Mouse (Mus musculus) left cerebral cortex, adult 9 months (tissue): ENCODE measurements around the gene Abraxas2.

ENCODE experiments used
- DNase-seq, 2 experiments: peaks; one replicate each; pipeline ENCODE4 v3.0.0; 2022; ENCODE audit warnings: low spot score in 2 of 2

Gene Abraxas2

GRCm38 (mm10) chr7:132859042-132859958, at the start of gene Abraxas2:
Gene Abraxas2 (plus strand): TSS chr7:132859225.
- DNase-seq = peak; percentile 43 to 89

- no peak for DNase-seq
Measured at GRCm38 (mm10) chr7:132809721-132810120, 49.3 kb upstream of the Abraxas2 start.

DNA sequence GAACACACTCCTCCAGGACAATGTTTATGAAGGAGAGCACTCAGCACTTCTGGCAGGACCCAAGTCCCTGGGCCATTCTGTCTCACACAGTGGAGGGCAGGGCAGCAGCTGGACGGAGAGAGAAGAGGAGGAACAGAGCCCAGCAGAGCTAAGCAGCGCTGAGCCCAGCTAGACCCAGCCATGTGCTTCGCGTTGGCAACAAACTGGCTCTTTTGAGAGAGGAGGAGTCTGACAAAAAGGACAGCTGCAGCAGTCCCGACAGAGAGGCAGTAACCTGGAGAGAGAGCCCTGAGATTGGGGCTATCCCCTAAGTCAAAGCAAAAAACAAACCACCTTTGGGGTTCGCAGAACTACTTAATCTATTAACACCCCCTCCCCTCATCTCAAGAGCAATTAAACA, 48.7 kb upstream of the Abraxas2 start:
- peak in 1 of 2 experiments; percentile 78 for DNase-seq

DNA sequence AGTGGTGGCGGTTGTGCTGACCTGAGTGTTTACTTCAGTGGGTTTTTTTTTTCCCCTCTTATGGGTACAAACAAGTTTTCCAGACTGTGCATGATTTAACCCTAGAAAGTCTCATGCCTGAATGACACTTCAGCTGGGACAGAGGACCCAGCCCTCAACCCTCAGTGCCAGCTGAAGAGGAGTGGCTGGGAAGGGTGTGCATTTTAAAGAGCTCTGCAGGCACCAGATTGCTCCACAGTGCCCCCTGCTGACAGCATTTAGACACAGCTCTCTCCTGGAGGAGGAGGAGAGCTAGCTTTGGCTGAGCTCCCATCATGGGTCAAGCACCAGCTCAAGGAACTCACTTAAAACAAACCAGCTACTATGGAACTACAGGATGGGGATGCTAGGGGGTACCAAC, 48.1 kb upstream of the Abraxas2 start:
- DNase-seq = peak; percentile 69 to 94

- no peak for DNase-seq
Measured at GRCm38 (mm10) chr7:132811716-132812618, 47.1 kb upstream of the Abraxas2 start.

DNA sequence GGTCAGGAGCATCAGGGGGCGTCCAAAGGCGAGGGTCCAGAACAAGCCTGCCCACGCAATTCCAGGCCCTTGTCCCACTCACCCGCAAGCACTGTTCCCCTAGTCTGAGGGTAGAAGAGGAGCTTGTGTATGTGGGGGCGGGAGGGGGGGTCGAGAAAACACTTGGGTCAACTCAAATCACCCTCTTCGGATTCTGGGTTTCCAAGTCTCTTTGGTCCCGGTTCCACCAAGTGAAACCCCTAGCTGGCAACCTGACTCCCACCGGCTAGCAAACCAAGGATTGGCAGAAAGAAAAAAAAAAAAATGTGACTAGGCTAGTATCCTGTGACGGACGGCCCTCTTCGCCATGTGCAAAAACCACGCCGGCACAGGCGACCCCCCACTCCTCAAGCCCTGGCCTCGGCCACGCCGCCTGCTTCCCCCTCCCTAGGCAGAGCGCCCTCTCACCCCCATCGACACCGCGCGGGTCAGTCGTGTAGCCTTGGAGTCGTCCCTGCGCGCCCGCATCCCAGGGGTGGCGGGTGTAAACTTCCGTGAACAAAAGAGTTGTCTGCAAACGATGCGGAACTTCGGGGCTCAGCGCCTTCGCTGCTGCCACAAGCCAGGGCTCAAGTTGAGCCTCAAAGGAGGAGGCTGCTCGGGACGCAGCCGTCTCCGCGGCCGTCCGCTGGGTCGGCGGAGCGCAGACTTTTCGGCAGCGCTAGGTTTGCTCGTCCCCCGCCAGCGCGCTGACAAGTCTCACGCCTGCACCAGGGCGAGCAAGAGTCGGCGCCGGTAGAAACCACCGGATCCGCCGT, 46.2 kb upstream of the Abraxas2 start:
- DNase-seq = no peak

GRCm38 (mm10) chr7:132813416-132814088, 45.5 kb upstream of the Abraxas2 start, which contains the start of gene Fam53b:
Gene Fam53b (minus strand): TSS chr7:132813886.
- DNase-seq = peak in 1 of 2 experiments; percentile 68

DNA sequence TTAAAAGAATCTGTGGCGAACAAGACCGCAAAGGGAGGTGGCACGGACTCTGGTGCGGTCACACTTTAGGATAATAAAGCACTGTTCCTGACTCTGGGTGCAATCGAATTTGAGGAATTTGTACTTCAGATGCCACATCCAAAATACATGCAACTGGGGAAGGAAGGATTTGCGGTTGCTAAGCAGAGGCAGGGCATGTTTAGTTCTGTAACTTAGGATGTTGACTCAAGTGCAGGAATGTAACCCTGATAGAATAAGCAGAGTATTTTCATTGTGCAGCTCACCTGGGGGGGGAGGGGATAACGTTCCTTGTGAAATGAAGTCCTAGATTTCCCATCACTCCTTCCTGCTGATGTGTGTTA, 45.0 kb upstream of the Abraxas2 start:
- no peak for DNase-seq

- DNase-seq = no peak
Measured at GRCm38 (mm10) chr7:132815081-132815480, 43.9 kb upstream of the Abraxas2 start.

GRCm38 (mm10) chr7:132816528-132816927, 42.5 kb upstream of the Abraxas2 start:
- DNase-seq = no peak

DNA sequence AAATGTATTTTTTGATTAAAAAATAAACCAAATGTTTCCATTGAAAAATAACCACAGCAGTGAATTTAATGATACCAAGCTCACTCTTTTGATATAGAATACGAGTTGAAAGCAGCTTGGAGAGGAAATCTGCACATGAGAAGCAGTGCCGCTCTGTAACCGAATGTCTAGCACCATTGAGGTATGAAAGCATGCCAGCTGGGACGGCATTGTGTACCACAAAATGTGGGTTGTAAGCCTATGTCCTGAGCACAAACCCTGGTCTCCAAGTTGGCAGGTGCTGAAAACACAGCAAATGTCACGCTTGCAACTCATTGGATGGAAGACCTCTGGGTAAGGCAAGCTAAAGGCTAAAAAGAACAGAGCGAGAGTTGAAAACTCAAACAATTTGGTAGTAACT, 42.0 kb upstream of the Abraxas2 start:
- DNase-seq = no peak

DNA sequence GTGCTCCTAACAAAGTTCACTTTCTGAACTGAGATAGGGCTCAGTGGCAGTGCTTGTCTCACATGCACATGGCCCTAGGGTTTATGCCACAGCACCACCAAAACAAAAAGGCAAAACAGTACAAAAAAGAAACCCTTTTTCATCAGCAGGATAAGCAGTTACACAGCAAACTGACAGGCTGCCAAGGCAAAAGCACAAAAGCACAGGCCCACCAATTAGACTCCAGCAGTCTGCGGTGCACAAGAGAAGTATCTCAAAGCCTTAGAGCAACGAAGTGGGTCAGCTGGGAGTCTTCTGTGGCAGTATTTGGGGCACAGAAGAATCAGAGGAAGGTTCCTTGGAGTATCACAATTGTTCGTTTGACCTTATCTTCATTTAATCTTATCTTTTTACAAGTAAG, 38.3 kb upstream of the Abraxas2 start:
- no peak for DNase-seq

DNA sequence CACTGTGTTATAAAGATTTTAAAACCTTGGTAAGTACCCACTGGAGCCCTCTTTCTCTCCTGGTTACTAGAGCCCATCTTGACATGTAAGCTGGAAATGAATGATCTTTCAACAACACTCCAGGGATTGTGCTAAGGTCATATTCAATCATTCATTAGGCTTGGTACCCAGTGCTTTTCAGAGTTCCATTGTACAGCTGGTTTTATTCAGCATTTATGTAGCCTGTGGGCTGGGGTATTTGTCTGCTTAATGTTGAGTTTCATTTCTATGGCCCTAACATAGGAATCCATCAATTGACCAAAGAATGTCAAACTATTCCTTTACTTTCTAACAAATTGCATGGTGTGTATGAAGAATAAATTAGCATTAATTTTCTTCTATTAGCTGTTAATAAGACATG, 35.2 kb upstream of the Abraxas2 start:
- DNase-seq = no peak

DNA sequence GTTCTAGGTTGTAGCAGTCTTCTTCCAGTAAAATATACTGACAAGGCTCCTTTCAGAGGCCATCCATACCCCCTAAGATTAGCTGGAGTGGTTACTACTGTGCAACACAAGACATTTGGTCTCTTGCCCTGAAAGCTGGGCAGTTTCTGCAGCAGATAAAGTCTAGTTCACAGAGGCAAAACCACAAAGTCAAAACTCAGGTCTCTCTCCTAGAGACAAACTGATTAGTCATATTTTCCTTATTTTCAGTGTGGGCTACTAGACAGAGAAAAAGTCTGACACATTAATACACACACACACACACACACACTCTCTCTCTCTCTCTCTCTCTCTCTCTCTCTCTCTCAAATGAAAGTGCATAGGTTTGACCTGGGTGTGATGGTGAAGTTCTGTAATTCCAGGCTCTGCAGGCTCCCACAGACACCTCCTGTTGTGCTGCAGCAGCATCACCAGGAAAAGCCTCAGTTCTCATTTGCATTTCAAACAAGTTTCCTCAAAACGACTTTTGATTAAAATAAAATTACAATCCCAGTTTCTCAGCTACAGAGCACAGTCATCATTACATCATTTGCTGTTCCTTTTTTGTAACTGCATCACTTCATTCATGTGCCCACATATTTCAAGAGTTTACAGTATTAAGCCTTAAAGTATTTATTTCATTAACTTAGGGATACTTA, 34.5 kb upstream of the Abraxas2 start:
- DNase-seq = no peak

DNA sequence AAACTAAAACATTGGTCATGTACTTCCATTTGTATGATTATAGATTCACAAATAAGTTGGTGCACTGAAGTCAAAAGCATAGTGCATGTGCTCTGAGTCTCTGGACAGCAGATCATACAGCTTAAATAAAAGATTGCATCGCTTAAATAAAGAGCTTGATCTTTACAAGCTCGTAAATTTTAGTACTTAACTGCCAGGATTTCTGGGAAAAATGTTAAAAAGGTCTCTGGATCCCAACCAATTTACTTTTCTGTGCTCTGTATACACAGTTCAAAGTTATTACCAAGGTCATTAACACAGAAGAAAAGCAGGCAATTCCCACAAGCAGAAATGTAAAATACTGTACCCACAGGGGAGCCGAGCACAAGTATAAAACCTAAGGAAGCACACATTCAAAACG, 28.1 kb upstream of the Abraxas2 start:
- DNase-seq = no peak

DNA sequence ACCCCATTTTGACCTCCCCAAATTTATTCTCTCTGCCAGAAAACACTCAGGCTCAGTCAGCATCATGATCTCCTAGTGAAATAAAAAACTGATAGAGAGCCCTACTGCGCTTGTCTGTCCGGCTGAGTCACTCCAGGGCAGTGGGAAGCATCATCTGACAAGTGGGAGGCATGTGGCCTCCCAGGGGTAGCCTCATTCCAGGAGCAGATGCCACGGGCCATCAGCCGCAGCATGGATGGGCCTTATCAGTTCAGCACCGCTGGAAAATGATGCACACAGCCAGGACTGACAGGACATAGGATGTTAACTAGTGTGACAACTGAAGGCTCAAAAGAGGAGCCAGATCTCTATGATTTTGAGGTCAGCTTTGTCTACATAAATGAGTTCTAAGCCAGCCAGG, 17.7 kb upstream of the Abraxas2 start:
- DNase-seq = no peak

GRCm38 (mm10) chr7:132842455-132842854, 16.6 kb upstream of the Abraxas2 start:
- DNase-seq = no peak

DNA sequence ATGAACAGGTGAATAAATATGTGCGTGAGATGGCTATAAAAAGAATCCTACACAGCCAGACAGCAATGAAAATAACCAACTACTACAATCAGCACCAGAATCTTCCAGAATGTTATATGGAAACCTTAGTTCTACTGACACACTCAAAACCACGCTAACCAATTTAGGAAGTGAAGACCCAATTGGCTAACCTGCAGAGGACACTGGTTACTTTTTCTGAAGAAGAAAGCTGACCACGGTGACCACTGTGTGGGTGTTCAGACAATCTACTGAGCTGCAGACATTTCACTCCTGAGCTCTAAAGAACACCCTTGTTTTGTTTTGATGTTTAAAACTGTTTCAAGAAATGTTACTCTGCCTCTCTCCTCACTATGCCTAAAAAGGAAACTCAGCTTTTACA, 15.9 kb upstream of the Abraxas2 start:
- DNase-seq = no peak

DNA sequence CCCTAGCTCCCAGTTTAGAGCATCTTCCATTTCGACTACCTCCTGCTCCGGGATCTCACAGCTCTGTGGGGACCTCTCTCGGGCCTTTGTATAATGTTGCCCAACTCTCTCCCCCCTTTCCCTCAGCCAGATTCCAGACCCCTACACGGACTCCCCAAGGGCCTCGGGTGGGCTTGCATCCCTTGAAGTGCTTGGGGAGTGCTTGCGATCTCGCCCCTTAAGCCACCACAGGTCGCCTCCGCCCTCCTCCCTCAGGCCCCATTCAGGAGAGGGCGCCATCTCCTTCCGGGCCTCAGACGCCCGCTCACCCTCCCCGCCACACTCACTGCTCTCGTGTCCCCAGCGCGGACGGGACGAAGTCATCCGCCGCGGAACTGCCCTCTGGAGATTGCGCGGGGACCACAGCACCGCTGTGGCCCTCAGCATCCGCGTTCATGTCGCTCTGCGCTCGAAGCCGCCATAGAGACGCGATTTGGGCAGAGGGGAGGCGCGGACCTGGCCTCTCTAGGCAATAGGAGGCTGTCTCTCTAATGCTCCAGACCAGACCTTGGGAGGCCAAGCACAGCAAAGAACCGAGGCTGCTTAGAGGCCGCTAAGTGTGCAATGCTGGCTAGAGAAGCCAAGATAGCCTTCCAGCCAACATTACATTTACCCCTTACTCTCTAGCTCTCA, 6.7 kb upstream of the Abraxas2 start, which contains the start of gene Eef1akmt2:
Gene Eef1akmt2, minus strand, starts transcription at position 501 of the 672 bp plus-strand sequence.
- DNase-seq = peak; percentile 33 to 84

- DNase-seq = no peak
Measured at GRCm38 (mm10) chr7:132853361-132853760, 5.7 kb upstream of the Abraxas2 start.
